Mouse (Mus musculus): Measurements from ENCODE around the gene Cnot6l. TPM values are rescaled to one million over a fixed set of nuclear protein-coding genes. Genes with fewer than 3 reads are reported as not detected.

Cnot6l gene
- polyA plus RNA-seq (2012; rRNA removed), result 9.0 and 11.6 TPM in 2 replicates

DNA sequence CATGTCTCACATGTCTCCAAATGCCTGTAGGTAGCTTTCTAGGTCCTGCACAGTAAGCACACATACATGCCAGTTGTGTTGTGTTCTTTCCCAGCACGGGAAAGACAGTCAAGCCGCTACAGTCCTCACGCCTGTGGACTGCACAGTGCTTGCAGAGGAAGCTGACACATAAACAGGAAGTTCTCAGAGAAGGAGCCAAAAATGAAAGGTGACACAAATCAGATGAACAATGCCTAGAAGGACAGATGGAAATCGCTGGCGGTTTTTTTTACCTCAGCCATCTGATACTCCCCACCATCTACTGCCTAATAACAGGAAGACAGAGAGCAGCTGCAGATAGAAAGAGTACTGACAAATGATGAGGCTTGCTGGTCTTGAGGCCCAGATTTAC, at the start of gene Cnot6l:
Cnot6l (minus strand) TSS at position 151 of the 391 bp plus-strand sequence.
- Histone ChIP-seq H3K36me3 (ENCODE audit: control insufficient read depth, insufficient read depth, low read length) (no peaks in the 10 kb centered on the region), H3K27me3 (ENCODE audit: control insufficient read depth, insufficient read depth, low read length) (no peaks in the 10 kb centered on the region), H3K4me3 (ENCODE audit: extremely low read depth, insufficient read depth, insufficient read length) (peak within 1 kb of the TSS; percentile 77), H3K27ac (ENCODE audit: insufficient read depth, low read length) (peak within 1 kb of the TSS; percentile 98), H3K4me1 (ENCODE audit: control insufficient read depth, insufficient read depth, insufficient read length) (no peaks in the 10 kb centered on the region; the same call in 1 of the 2 replicates)
- under 1% methylated on average over 5 of the region's 5 CpGs for WGBS
- peak; percentile 47 to 68 for DNase-seq (ENCODE audit: low read depth in 1 of 2, low spot score in 2 of 2)
- TF ChIP-seq CTCF (IDR thresholded peaks at IDR 0.05; ENCODE audit: extremely low read depth, insufficient read depth, insufficient read length, insufficient replicate concordance) (no peak), POLR2A (IDR thresholded peaks at IDR 0.05; ENCODE audit: low read depth, low read length) (peak; percentile 69)

DNA sequence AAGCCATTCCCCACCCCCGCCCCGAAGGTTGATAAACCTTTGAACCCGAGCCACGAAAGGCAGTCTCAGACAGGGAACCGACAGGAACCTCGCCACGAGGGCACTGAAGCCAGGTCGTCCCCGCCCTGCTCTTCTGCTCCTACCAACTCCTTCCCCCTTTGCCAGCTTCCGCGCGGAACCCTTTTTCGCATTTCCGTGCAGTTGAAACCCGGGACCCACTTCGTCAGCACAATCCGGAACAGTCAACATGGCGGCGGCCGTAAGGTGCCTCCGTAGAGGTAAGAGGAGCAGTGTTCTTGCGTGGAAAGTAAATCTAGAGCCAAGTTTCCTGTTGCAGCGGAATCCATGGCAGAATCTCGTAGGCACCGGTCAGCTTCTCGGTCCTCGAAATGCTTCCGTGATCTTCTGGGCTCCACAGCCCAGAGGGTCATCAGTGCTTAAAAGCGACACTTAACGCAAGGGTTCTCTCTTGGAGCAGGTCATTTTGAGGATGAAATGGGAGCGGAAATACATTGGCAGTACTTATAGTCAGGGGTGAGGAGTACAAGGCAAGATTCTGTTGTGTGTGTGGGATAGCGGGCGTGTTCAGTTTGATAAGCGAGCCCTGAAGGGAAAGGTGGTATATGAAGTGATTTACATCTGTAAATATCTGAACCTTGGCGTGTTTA, 46.1 kb upstream of the Cnot6l start:
- Histone ChIP-seq H3K27ac (ENCODE audit: insufficient read depth, low read length) (peak overlapping the region; percentile 94), H3K27me3 (ENCODE audit: control insufficient read depth, insufficient read depth, low read length) (no peaks in the 10 kb centered on the region), H3K4me1 (ENCODE audit: control insufficient read depth, insufficient read depth, insufficient read length) (peaks cover 2% of the 10 kb centered on the region; the same call in 1 of the 2 replicates), H3K4me3 (ENCODE audit: extremely low read depth, insufficient read depth, insufficient read length) (peak overlapping the region; percentile 74), H3K36me3 (ENCODE audit: control insufficient read depth, insufficient read depth, low read length) (0 out of 2 replicates have a peak, but pooled peaks cover 3% of the 10 kb centered on the region)
- TF ChIP-seq CTCF (IDR thresholded peaks at IDR 0.05; ENCODE audit: extremely low read depth, insufficient read depth, insufficient read length, insufficient replicate concordance), result no peak
- TF ChIP-seq POLR2A (IDR thresholded peaks at IDR 0.05; ENCODE audit: low read depth, low read length), result peak; percentile 94
- under 1% methylated on average over 35 of the region's 35 CpGs for WGBS
- peak; percentile 87 to 91 for DNase-seq (ENCODE audit: low read depth in 1 of 2, low spot score in 2 of 2)

DNA sequence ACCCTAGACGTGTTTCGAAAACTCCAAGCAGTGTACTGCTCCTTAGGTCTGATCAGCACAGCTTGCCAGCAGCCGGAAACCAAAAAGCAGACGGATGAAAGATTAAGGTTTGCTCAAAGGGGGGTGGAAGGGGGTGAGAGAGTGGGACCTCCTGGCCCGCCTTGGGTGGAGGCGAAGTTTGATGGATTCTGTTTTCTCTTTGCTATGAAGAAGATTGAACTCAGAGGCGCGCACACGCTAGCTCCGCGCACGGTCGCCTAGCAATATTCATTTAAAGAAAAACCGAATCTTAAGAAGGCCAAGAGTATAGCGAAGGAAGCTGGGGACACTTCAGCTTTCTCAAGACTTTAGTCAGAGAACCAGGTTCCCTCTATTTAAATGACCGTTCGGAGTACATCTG, 45.5 kb upstream of the Cnot6l start, which contains the start of gene Mrpl1:
Mrpl1 (plus strand) TSS at position 35 of the 400 bp plus-strand sequence.
- Histone ChIP-seq H3K4me1 (ENCODE audit: control insufficient read depth, insufficient read depth, insufficient read length) (peaks cover 2% of the 10 kb centered on the region; the same call in 1 of the 2 replicates), H3K27ac (ENCODE audit: insufficient read depth, low read length) (peak within 1 kb of the TSS; percentile 94), H3K4me3 (ENCODE audit: extremely low read depth, insufficient read depth, insufficient read length) (peak within 1 kb of the TSS; percentile 74), H3K36me3 (ENCODE audit: control insufficient read depth, insufficient read depth, low read length) (0 out of 2 replicates have a peak, but pooled peaks cover 2% of the 10 kb centered on the region), H3K27me3 (ENCODE audit: control insufficient read depth, insufficient read depth, low read length) (no peaks in the 10 kb centered on the region)
- TF ChIP-seq CTCF (IDR thresholded peaks at IDR 0.05; ENCODE audit: extremely low read depth, insufficient read depth, insufficient read length, insufficient replicate concordance) (no peak), POLR2A (IDR thresholded peaks at IDR 0.05; ENCODE audit: low read depth, low read length) (no peak; the same call in 1 of the 2 replicates)
- DNase-seq (ENCODE audit: low read depth in 1 of 2, low spot score in 2 of 2), result peak; percentile 25 to 42
- WGBS, result under 1% methylated on average over 17 of the region's 17 CpGs

DNA sequence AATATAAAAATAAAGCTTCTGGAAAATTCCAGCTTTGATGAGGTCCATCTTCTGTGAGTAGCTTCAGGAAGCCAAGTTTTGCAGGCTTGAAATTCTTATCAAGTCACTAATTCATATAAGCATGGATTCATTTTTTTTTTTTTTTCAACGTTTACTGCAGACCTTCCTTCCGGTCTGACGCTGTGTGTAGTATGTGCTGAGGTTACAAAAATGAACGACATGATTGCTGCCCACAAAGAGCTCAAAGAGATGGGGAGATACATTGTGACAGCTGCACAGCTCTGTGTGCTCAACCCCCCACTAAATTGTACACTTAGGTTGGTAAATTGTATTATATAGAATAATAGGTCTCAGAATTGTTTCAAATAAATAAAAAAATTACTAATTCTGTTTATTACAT, 44.6 kb upstream of the Cnot6l start:
- peak in 1 of 2 experiments; percentile 30 for DNase-seq (ENCODE audit: low read depth in 1 of 2, low spot score in 2 of 2)
- H3K27ac ChIP-seq (ENCODE audit: insufficient read depth, low read length), result no peak overlapping the region
- no peak for TF ChIP-seq CTCF (IDR thresholded peaks at IDR 0.05; ENCODE audit: extremely low read depth, insufficient read depth, insufficient read length, insufficient replicate concordance)
- no peak for TF ChIP-seq POLR2A (IDR thresholded peaks at IDR 0.05; ENCODE audit: low read depth, low read length)
- WGBS, result 2% methylated on average over 4 of the region's 4 CpGs
- H3K36me3 ChIP-seq (ENCODE audit: control insufficient read depth, insufficient read depth, low read length), result no peaks in the 10 kb centered on the region
- H3K4me1 ChIP-seq (ENCODE audit: control insufficient read depth, insufficient read depth, insufficient read length), result peaks cover 2% of the 10 kb centered on the region; the same call in 1 of the 2 replicates
- H3K4me3 ChIP-seq (ENCODE audit: extremely low read depth, insufficient read depth, insufficient read length), result no peak overlapping the region
- H3K27me3 ChIP-seq (ENCODE audit: control insufficient read depth, insufficient read depth, low read length), result no peaks in the 10 kb centered on the region

DNA sequence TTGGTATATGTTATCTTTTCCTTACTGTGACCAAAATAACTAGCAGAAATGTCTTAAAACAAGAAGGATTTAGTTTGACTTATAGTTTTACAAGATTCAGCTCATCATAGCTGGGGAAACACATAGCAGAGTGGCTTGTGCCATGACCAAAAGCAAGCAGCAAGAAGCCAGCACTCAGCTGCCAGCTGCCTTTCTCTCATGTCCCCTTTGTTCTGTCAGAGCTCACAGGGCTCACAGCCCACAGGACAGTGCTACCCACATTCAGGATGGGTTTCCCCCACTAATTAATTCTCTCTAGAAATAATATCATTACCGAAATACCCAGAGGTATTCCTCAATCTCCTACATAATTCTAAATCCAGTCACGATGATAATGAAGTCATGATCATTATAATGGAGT, 43.6 kb upstream of the Cnot6l start:
- Histone ChIP-seq H3K27ac (ENCODE audit: insufficient read depth, low read length) (no peak overlapping the region), H3K36me3 (ENCODE audit: control insufficient read depth, insufficient read depth, low read length) (no peaks in the 10 kb centered on the region), H3K27me3 (ENCODE audit: control insufficient read depth, insufficient read depth, low read length) (no peaks in the 10 kb centered on the region), H3K4me1 (ENCODE audit: control insufficient read depth, insufficient read depth, insufficient read length) (peaks cover 2% of the 10 kb centered on the region; the same call in 1 of the 2 replicates), H3K4me3 (ENCODE audit: extremely low read depth, insufficient read depth, insufficient read length) (no peak overlapping the region)
- WGBS, result 89% methylated on average over 2 of the region's 2 CpGs
- TF ChIP-seq POLR2A (IDR thresholded peaks at IDR 0.05; ENCODE audit: low read depth, low read length), result no peak
- no peak for TF ChIP-seq CTCF (IDR thresholded peaks at IDR 0.05; ENCODE audit: extremely low read depth, insufficient read depth, insufficient read length, insufficient replicate concordance)
- no peak for DNase-seq (ENCODE audit: low read depth in 1 of 2, low spot score in 2 of 2)

DNA sequence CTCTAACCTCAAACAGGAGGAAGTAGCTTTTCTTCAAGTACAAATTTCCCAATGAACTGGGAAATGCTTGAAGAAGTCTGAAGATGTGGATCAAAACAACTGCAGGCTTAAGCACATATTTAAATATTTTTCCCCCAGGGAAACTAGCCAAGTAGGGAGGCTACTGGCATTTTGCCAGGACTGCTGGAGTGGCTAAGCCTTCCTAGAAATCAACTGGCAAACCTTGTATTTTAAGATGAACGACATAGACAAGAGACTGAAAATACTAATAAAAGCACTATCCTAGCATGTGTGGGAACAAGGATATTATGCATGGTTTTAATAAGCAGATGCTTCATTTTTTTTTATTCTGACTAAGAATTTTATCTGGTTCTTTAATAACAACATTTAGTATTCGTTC, 42.9 kb upstream of the Cnot6l start:
- Histone ChIP-seq H3K36me3 (ENCODE audit: control insufficient read depth, insufficient read depth, low read length) (no peaks in the 10 kb centered on the region), H3K4me1 (ENCODE audit: control insufficient read depth, insufficient read depth, insufficient read length) (peaks cover 2% of the 10 kb centered on the region; the same call in 1 of the 2 replicates), H3K27me3 (ENCODE audit: control insufficient read depth, insufficient read depth, low read length) (no peaks in the 10 kb centered on the region), H3K27ac (ENCODE audit: insufficient read depth, low read length) (no peak overlapping the region), H3K4me3 (ENCODE audit: extremely low read depth, insufficient read depth, insufficient read length) (no peak overlapping the region)
- TF ChIP-seq POLR2A (IDR thresholded peaks at IDR 0.05; ENCODE audit: low read depth, low read length) (no peak), CTCF (IDR thresholded peaks at IDR 0.05; ENCODE audit: extremely low read depth, insufficient read depth, insufficient read length, insufficient replicate concordance) (no peak)
- DNase-seq (ENCODE audit: low read depth in 1 of 2, low spot score in 2 of 2), result no peak
- 46% methylated on average over 2 of the region's 2 CpGs for WGBS

Measured in spleen, adult 2 months (tissue).